ENCODE assay signal across 13 mouse cellular contexts in the genomic region with DNA sequence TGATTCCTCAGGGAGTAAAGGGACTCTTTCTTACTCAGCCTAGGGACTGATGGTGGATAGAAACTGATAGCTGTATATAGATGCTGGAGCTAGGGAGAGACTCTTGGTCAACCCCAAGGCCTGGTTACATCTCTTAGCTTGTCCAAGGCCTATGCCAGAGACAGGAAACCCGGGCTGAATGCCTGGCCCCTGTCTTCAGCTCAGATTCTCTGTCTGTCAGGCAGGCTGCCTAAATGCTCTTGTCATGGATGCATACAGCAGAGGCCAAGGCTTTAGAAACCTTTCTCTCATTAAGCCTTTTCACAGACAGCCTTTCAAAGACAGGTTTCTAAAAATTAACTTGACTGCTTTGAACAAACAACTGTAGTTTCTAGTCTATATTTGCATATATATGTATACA.
"Had no signal": no experiment of that assay in that cellular context is flagged by ENCODE, and none has a peak within 500 bp of the region (broad histone marks: within the 10 kb centered on the region; RNA-seq: fewer than 3 reads in every experiment).

No protein-coding gene starts in this region.

- H3K4me1 ChIP-seq: liver, embryonic 13.5 days had no signal

- H3K4me3 ChIP-seq: limb, embryonic 15.5 days; liver, embryonic 13.5 days; lung, embryonic 15.5 days; megakaryocyte, embryonic 14.5 days; midbrain, embryonic 12.5 days; neural tube, embryonic 13.5 days had no signal

- H3K9me3 ChIP-seq: limb, embryonic 15.5 days; liver, embryonic 13.5 days; lung, embryonic 15.5 days; megakaryocyte, embryonic 14.5 days; midbrain, embryonic 12.5 days; neural tube, embryonic 13.5 days had no signal

- DNase-seq: kidney, postnatal 25 days; liver, embryonic 13.5 days; liver, postnatal 0 days; lung, postnatal 14 days; right cerebral cortex, postnatal 14 days; thymus, postnatal 4 days had no signal

- H3K4me2 ChIP-seq: liver, embryonic 13.5 days; lung, embryonic 15.5 days; midbrain, embryonic 12.5 days; neural tube, embryonic 13.5 days had no signal

- H3K36me3 ChIP-seq: limb, embryonic 15.5 days; liver, embryonic 13.5 days; lung, embryonic 15.5 days; midbrain, embryonic 12.5 days; neural tube, embryonic 13.5 days had no signal

- H3K27ac ChIP-seq: limb, embryonic 15.5 days; liver, embryonic 13.5 days; lung, embryonic 15.5 days; macrophage; midbrain, embryonic 12.5 days; neural tube, embryonic 13.5 days had no signal

- H3K9ac ChIP-seq: limb, embryonic 15.5 days; liver, embryonic 13.5 days; liver, postnatal 0 days; lung, embryonic 15.5 days; midbrain, embryonic 12.5 days; neural tube, embryonic 13.5 days had no signal

- ATAC-seq: liver, postnatal 0 days; midbrain, embryonic 16.5 days had no signal
